Mouse (Mus musculus) neural tube, postnatal 0 days (tissue): ENCODE results near the gene Pyroxd1. TPM values are rescaled to one million over a fixed set of nuclear protein-coding genes. Genes with fewer than 3 reads are reported as not detected.

Experiments used
- polyA plus RNA-seq: library from polyadenylated mRNA; unstranded; fragments of >200 nt; fragmentation: Nextera tagmentation; extraction: Ambion mirVana; gene quantifications from 2 replicates; pipeline ENCODE4 v1.2.1, GENCODE M21; 2015

The Pyroxd1 gene
- 15.4 and 16.8 TPM in 2 replicates for polyA plus RNA-seq

DNA sequence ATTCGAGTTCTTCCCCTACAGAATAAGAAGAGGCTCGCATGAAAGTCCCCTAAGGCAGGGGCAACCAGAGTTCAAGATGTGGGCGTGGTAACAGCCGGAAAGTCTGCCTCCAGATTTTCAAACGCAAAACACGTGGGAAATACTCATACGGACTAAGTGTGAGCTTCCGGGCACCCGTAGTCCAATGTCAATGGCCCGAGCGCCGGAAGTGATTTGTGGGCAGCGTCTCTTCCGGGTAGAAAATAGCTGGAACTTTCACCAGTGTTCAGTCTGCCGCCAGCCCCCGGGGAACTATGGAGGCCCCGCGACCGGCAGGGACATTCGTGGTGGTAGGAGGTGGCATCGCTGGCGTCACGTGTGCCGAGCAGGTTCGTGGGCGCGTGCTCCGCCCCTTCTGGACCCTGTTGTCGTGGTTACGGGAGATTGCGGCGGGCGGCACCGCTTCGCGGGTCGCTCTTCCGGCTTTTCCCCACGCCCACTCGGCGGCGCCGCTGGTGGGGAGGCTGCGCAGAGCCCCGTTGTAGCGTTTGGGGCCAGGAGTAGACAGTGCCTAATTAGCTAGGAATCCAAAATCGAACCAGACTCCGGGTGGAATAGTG, at the start of gene Pyroxd1:
TSS of gene Pyroxd1 (plus strand) at position 215 of the 599 bp plus-strand sequence.

DNA sequence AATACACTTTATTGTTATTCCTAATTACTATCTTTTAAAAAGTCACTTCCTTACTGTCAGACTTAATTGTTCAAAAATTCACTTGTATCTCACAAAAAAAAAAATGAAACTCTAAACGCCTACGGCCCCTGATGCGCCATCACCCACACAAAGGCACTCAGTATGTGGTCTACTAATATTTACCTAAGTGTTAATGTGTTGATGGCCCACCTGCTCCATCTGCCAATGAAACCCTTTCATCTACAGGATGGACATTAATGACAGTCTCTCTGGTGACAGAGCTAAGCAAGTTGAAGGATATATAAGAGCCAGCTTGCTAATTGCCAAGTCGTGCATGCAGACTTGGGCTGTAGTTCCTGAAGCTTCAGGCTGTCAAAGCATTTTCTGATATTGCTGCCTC, 47.4 kb upstream of the Pyroxd1 start, which contains the start of gene Iapp:
TSS of gene Iapp (plus strand) at position 326 of the 400 bp plus-strand sequence.

DNA sequence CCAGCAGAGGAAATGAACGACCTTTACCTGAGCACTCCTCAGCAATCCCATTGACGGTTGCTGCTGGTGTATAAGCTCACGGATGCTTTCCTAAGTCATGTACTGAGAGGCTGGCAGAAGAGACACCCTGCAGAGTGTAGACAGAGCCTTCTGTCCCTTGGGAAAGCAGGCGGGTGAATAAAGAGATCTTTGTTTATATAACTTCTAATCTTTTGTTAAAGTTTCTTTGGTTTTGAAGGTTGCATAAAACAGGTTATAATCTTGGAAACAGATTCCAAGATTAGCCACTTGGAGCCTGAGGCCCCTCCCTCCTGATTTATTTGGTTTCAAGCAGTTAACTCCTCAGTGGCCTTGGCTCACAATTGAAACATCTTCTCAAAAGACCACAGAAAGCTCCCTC, 22.6 kb upstream of the Pyroxd1 start, which contains the start of gene Slco1a5:
TSS of gene Slco1a5 (minus strand) at position 101 of the 400 bp plus-strand sequence.

DNA sequence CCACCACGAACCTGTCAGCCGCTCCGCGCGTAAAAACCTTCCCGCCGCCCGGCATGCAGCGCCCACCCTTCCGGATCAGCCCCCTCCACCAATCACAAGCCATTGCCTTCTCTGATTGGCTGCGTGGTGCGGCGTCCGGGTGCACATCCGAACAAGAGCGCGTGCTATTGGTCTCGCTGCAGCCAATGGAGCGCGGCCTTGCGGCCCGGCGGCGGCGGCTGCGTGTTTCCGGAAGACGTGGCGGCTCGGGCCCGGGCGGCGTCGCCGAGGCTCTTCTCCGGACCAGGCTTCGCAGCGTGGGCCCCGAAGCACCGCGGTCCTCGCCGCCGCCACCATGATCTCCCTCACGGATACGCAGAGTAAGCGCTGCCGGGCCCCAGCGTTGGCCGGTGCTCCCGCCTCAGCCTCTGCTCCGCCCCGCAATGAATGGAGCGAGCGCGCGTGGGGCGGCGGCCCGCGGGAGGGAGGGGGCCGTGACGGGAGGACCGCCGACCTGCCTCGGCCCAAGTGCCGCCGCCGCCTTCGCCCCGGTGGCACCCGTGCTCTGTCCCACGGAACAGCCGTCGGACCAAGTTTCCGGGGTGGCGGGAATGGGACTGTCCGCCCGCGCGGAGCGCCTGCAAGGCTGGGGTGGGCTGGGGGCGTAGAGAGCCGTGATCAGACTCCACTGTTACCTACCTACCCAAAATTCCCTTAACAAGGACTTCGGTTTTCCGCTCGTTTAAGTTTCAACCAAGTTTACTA, 41.7 kb downstream of the Pyroxd1 start, which contains the start of the genes Recql and Golt1b:
TSS of gene Recql (minus strand) at position 77 of the 744 bp plus-strand sequence.
TSS of gene Golt1b (plus strand) at position 211 of the 744 bp plus-strand sequence.

Other genes with a start within 250 kb of the Pyroxd1 start
- 0.39 TPM in 1 of 2 replicates, not detected in the other for gene Slco1a6, start 137.1 kb upstream of the Pyroxd1 start, polyA plus RNA-seq
- gene Iapp, start 47.2 kb upstream of the Pyroxd1 start, polyA plus RNA-seq = not detected in 2 replicates
- 0.23 and 0.49 TPM in 2 replicates for gene Slco1a5, start 22.7 kb upstream of the Pyroxd1 start, polyA plus RNA-seq
- 13.9 and 15.2 TPM in 2 replicates for gene Recql, start 41.4 kb downstream of the Pyroxd1 start, polyA plus RNA-seq
- 54.7 and 56.4 TPM in 2 replicates for gene Golt1b, start 41.6 kb downstream of the Pyroxd1 start, polyA plus RNA-seq
- gene Spx, start 67.8 kb downstream of the Pyroxd1 start, polyA plus RNA-seq = 1.1 and 1.2 TPM in 2 replicates
- gene Gys2, start 127.5 kb downstream of the Pyroxd1 start, polyA plus RNA-seq = 0.25 and 0.36 TPM in 2 replicates
- 774 and 778 TPM in 2 replicates for gene Ldhb, start 162.3 kb downstream of the Pyroxd1 start, polyA plus RNA-seq
- 7.4 and 10.2 TPM in 2 replicates for gene Kcnj8, start 226.0 kb downstream of the Pyroxd1 start, polyA plus RNA-seq